Mouse (Mus musculus) hindbrain, embryonic 12.5 days (tissue): ENCODE results near the gene Rdh8. TPM values are rescaled to one million over a fixed set of nuclear protein-coding genes. Genes with fewer than 3 reads are reported as not detected.
"Not testable (repeated sequence)": the region's sequence is repeated elsewhere in the genome, so short reads cannot be mapped to it uniquely, and the experiment has no call there.

Experiments
- ATAC-seq: fragments of 200-750 bp; cut with Nextera tagmentation; 2 replicates; pipeline ENCODE4 v1.8.0; 2017; ENCODE audit warnings: moderate TSS enrichment; ENCODE audit not compliant: low FRiP score
- H3K27ac ChIP-seq: fragments of 300-500 bp; sonication (generic); 2 replicates; pipeline ENCODE4 v1.5.1; 2016; ENCODE audit warnings: mild to moderate bottlenecking
- H3K27me3 ChIP-seq: fragments of 300-500 bp; sonication (generic); 2 replicates; pipeline ENCODE4 v1.6.1; 2016; ENCODE audit warnings: mild to moderate bottlenecking
- H3K36me3 ChIP-seq: fragments of 300-500 bp; sonication (generic); 2 replicates; pipeline ENCODE4 v1.6.1; 2016; ENCODE audit warnings: mild to moderate bottlenecking
- H3K4me1 ChIP-seq: fragments of 300-500 bp; sonication (generic); 2 replicates; pipeline ENCODE4 v1.6.1; 2016
- H3K4me2 ChIP-seq: fragments of 300-500 bp; sonication (generic); replicated peaks from 2 replicates; pipeline ENCODE4 v1.6.1; 2016; ENCODE audit warnings: mild to moderate bottlenecking
- H3K4me3 ChIP-seq: fragments of 300-500 bp; sonication (generic); 2 replicates; pipeline ENCODE4 v1.5.1; 2016; ENCODE audit warnings: mild to moderate bottlenecking
- H3K9ac ChIP-seq: fragments of 300-500 bp; sonication (generic); 2 replicates; pipeline ENCODE4 v1.6.1; 2016; ENCODE audit warnings: mild to moderate bottlenecking, moderate library complexity
- H3K9me3 ChIP-seq: fragments of 300-500 bp; sonication (generic); replicated peaks from 2 replicates; pipeline ENCODE4 v1.6.1; 2016; ENCODE audit warnings: mild to moderate bottlenecking
- WGBS: fragments of 180-500 bp; shearing (Covaris S2); methylation state at CpG from one replicate; pipeline ENCODE4 v1.1.7; 2016; 5-methylcytosine and 5-hydroxymethylcytosine counted together
- polyA plus RNA-seq: library from polyadenylated mRNA; unstranded; fragments of >200 nt; fragmentation: Nextera tagmentation; extraction: Ambion mirVana; gene quantifications from 2 replicates; pipeline ENCODE4 v1.2.1, GENCODE M21; 2016

Rdh8 gene
- polyA plus RNA-seq, 1 experiment from 2014 or later, result not detected

DNA sequence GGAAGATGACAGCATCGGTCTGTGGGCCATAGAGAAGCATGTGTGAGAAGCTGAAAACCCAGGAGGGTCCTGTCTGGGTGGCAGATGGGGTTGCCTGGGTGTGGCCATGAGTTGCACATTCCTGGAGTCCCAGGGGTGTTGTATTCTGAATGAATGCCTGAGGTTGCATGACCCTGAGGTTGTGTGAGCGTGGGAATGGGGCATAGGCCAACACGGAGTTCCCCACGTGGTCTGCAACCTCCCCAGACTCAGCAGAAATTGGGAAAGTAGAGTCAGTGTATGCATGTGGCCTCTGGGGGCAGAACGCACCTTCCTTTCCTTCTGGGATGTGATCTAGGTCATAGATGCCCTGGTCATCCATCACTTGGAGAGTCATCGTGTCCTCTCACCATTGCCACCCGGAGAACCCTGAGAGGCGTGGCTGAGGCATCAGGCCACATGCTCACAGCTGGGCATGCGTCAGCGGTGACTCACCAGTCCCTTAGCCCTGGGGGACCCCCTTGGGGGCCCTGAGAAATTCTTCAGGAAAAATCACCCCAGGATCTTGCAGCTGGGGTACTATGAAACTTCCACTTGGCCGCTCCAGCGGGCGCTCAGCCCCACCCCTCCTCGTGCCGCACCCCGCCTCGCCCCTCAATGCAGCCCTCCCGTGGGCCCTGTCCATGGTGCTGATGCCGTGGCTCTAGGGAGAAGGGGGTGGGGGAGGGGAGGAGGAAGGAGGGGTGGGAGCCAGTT is 5.6 kb upstream of the Rdh8 start:
- no peak; the same call in 1 of the 2 replicates for ATAC-seq
- no peak overlapping the region for H3K9ac ChIP-seq
- H3K4me3 ChIP-seq, result no peak overlapping the region
- no peaks in the 10 kb centered on the region for H3K36me3 ChIP-seq
- H3K27me3 ChIP-seq, result peaks cover 5% of the 10 kb centered on the region; the same call in 1 of the 2 replicates
- no peaks in the 10 kb centered on the region for H3K9me3 ChIP-seq
- peaks cover 6% of the 10 kb centered on the region for H3K4me1 ChIP-seq
- 13% methylated on average over 19 of the region's 19 CpGs for WGBS
- H3K4me2 ChIP-seq, result no peak overlapping the region
- H3K27ac ChIP-seq, result no peak overlapping the region

GRCm38 (mm10) chr9:20814521-20815272 is 3.6 kb upstream of the Rdh8 start, which contains the start of gene Col5a3:
TSS of gene Col5a3 (minus strand) at chr9:20815067.
- Histone ChIP-seq H3K4me3 (peak within 1 kb of the TSS; percentile 25), H3K27me3 (peaks cover 5% of the 10 kb centered on the region; the same call in 1 of the 2 replicates), H3K4me2 (peak within 1 kb of the TSS; percentile 49), H3K36me3 (no peaks in the 10 kb centered on the region), H3K9ac (peak within 1 kb of the TSS; percentile 23; the same call in 1 of the 2 replicates), H3K4me1 (peaks cover 6% of the 10 kb centered on the region), H3K27ac (no peak within 1 kb of the TSS), H3K9me3 (no peaks in the 10 kb centered on the region)
- peak; percentile 52; the same call in 1 of the 2 replicates for ATAC-seq
- WGBS, result 5% methylated on average over 28 of the region's 29 CpGs

DNA sequence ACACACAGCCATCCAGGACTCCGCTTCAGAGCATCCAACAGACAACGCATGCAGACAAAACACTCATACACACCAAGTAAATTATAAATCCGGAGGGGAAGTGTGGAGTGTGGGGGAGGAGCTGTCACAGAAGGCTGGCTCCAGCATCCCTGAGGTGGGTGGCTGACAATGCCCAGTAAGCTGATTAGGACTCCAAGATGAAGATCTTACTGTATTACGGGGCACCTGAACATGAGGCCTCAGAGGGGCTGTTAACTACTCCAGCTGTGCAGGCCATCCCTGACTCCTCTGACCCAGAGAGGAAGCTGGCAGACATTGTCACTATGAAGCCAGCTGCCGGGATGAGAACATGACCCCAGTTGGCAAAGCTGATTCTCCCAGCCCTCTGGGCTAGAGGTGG is 1.7 kb downstream of the Rdh8 start:
- H3K27me3 ChIP-seq, result no peaks in the 10 kb centered on the region
- no peak for ATAC-seq
- no peaks in the 10 kb centered on the region for H3K36me3 ChIP-seq
- no peak overlapping the region for H3K27ac ChIP-seq
- H3K4me2 ChIP-seq, result no peak overlapping the region
- H3K4me1 ChIP-seq, result peaks cover 1% of the 10 kb centered on the region
- H3K9me3 ChIP-seq, result no peaks in the 10 kb centered on the region
- no peak overlapping the region for H3K9ac ChIP-seq
- H3K4me3 ChIP-seq, result no peak overlapping the region
- 82% methylated on average over 5 of the region's 5 CpGs for WGBS

- no peak overlapping the region for H3K4me3 ChIP-seq
- no peaks in the 10 kb centered on the region for H3K4me1 ChIP-seq
- WGBS, result 89% methylated on average over 3 of the region's 3 CpGs
- H3K36me3 ChIP-seq, result no peaks in the 10 kb centered on the region
- H3K9me3 ChIP-seq, result no peaks in the 10 kb centered on the region
- no peak overlapping the region for H3K9ac ChIP-seq
- no peaks in the 10 kb centered on the region for H3K27me3 ChIP-seq
- no peak overlapping the region for H3K27ac ChIP-seq
- no peak overlapping the region for H3K4me2 ChIP-seq
- ATAC-seq, result no peak
Measured at GRCm38 (mm10) chr9:20822821-20823220, 4.5 kb downstream of the Rdh8 start.

- no peak for ATAC-seq
- WGBS, result 69% methylated on average over 5 of the region's 5 CpGs
- H3K4me3 ChIP-seq, result no peak overlapping the region
- peaks cover 4% of the 10 kb centered on the region for H3K4me1 ChIP-seq
- H3K4me2 ChIP-seq, result no peak overlapping the region
- no peaks in the 10 kb centered on the region for H3K27me3 ChIP-seq
- H3K27ac ChIP-seq, result no peak overlapping the region
- H3K9me3 ChIP-seq, result no peaks in the 10 kb centered on the region
- H3K36me3 ChIP-seq, result no peaks in the 10 kb centered on the region
- H3K9ac ChIP-seq, result no peak overlapping the region
Measured at GRCm38 (mm10) chr9:20825781-20826180, 7.5 kb downstream of the Rdh8 start.

DNA sequence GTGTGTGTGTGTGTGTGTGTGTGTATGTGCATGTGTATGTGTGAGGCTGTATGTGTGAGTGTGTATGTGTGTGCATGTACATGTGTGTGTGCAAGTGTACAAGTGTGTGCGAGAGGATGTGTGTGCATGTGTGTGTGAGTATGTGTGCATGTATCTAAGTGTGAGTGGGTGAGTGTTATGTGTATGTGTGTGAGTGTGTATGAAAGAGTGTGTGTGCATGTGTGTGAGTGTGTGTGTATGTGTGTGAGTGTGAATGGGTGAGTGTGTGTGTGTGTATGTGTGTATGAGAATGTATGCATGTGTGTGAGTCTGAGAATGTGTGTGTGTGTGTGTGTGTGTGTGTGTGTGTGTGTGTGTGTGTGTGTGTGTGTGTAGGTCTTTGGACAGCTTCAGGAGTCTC is 9.8 kb downstream of the Rdh8 start:
- 85% methylated on average over 1 of the region's 1 CpGs for WGBS
- Histone ChIP-seq H3K9me3 (no peaks in the 10 kb centered on the region), H3K4me1 (peaks cover 5% of the 10 kb centered on the region), H3K36me3 (no peaks in the 10 kb centered on the region), H3K4me3 (no peak overlapping the region), H3K4me2 (no peak overlapping the region), H3K9ac (no peak overlapping the region), H3K27ac (no peak overlapping the region), H3K27me3 (no peaks in the 10 kb centered on the region)
- ATAC-seq, result no peak

GRCm38 (mm10) chr9:20830901-20831643 is 12.8 kb downstream of the Rdh8 start:
- Histone ChIP-seq H3K36me3 (no peaks in the 10 kb centered on the region), H3K27ac (no peak overlapping the region), H3K27me3 (no peaks in the 10 kb centered on the region), H3K4me1 (peaks cover 5% of the 10 kb centered on the region), H3K9ac (peak overlapping the region; percentile 10; the same call in 1 of the 2 replicates), H3K4me3 (no peak overlapping the region), H3K4me2 (peak overlapping the region; percentile 36; the same call in 1 of the 2 replicates), H3K9me3 (no peaks in the 10 kb centered on the region)
- WGBS, result 15% methylated on average over 19 of the region's 19 CpGs
- ATAC-seq, result peak; percentile 87

DNA sequence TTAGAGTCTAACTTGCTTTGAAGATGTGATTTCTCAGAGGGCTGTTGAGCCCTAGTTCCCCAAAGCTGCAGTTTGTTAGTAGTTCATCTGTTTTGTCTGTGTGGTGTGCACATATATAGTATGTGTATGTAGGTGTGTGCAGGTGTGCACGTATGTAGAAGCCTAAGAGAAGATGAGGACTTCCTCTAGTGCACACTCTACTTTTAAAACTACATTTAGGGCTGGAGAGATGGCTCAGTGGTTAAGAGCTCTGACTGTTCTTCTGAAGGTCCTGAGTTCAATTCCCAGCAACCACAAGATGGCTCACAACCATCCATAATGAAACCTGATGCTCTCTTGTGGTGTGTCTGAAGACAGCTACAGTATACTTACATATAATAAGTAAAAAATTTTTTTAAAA is 16.6 kb downstream of the Rdh8 start:
- ATAC-seq, result no peak
- Histone ChIP-seq H3K4me1 (peaks cover 5% of the 10 kb centered on the region), H3K27ac (no peak overlapping the region), H3K4me3 (no peak overlapping the region), H3K9ac (no peak overlapping the region), H3K27me3 (no peaks in the 10 kb centered on the region), H3K4me2 (no peak overlapping the region), H3K9me3 (no peaks in the 10 kb centered on the region), H3K36me3 (no peaks in the 10 kb centered on the region)
- 73% methylated on average over 1 of the region's 1 CpGs for WGBS

DNA sequence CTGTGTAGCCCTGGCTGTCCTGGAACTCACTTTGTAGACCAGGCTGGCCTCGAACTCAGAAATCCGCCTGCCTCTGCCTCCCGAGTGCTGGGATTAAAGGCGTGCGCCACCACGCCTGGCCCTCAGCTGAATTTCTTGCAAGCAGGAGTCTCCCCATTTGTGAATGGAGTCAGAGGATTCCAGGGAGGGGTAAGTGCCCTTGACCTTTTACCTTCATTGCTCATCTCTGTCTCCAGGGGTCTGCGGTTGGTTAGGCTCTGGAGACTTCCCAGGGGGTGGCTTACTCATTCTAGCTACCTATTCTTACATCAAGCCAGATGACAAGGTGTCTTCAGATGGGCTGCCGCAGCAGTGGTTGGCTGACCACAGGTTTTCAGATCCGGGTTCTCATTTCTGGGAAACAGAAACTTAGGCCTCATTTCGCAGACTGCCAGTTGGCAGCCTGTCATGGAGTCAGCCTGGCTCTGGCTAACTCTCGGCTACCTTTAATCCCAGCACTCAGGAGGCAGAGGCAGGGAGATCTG is 17.2 kb downstream of the Rdh8 start:
- not testable (repeated sequence) for H3K36me3 ChIP-seq, H3K9me3 ChIP-seq, H3K4me3 ChIP-seq, H3K27ac ChIP-seq, H3K27me3 ChIP-seq, H3K4me1 ChIP-seq, H3K9ac ChIP-seq, ATAC-seq, H3K4me2 ChIP-seq
- 85% methylated on average over 11 of the region's 11 CpGs for WGBS

GRCm38 (mm10) chr9:20837184-20837947 is 19.1 kb downstream of the Rdh8 start:
- H3K4me1 ChIP-seq, result no peaks in the 10 kb centered on the region
- H3K27me3 ChIP-seq, result no peaks in the 10 kb centered on the region
- ATAC-seq, result no peak
- H3K9ac ChIP-seq, result no peak overlapping the region
- no peaks in the 10 kb centered on the region for H3K9me3 ChIP-seq
- no peak overlapping the region for H3K4me3 ChIP-seq
- H3K36me3 ChIP-seq, result no peaks in the 10 kb centered on the region
- WGBS, result 77% methylated on average over 9 of the region's 9 CpGs
- H3K4me2 ChIP-seq, result no peak overlapping the region
- no peak overlapping the region for H3K27ac ChIP-seq

- no peaks in the 10 kb centered on the region for H3K9me3 ChIP-seq
Measured at GRCm38 (mm10) chr9:20838931-20839330, 20.6 kb downstream of the Rdh8 start.

More at GRCm38 (mm10) chr9:20838931-20839330, 20.6 kb downstream of the Rdh8 start:
- H3K4me3 ChIP-seq, result no peak overlapping the region
- no peaks in the 10 kb centered on the region for H3K36me3 ChIP-seq
- H3K27me3 ChIP-seq, result peaks cover 3% of the 10 kb centered on the region; the same call in 1 of the 2 replicates
- H3K27ac ChIP-seq, result no peak overlapping the region
- no peaks in the 10 kb centered on the region for H3K4me1 ChIP-seq
- H3K4me2 ChIP-seq, result no peak overlapping the region
- no peak overlapping the region for H3K9ac ChIP-seq
- 51% methylated on average over 6 of the region's 6 CpGs for WGBS
- ATAC-seq, result no peak
